Mouse (Mus musculus): ENCODE data around the gene Gm20388.

DNA sequence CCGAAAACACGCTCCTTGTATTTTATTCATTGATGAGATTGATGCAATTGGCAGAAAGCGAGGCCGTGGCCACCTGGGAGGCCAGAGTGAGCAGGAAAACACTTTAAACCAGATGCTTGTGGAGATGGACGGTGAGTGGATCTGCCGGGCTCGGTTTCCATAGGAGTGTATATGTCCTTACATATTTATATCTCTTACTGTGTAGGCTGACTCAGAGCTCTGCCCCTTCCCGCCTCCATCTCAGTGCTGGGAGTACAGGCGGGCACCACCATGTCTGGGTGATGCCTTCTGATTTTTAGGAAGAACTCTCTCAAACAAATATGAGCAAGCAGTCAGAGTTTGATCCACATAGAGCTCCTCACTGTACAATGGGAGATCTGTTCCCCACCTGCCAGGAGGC, 3582.3 kb downstream of the Gm20388 start:
- TF ChIP-seq CTCF (IDR thresholded peaks at IDR 0.05; ENCODE audit: insufficient read depth, low read depth, low read length) (no peak), POLR2A (IDR thresholded peaks at IDR 0.05; ENCODE audit: insufficient read depth, low read depth, low read length) (no peak)

Data from olfactory bulb, adult 2 months (tissue).